Mouse (Mus musculus): ENCODE measurements around the gene Gpr156. TPM values are rescaled to one million over a fixed set of nuclear protein-coding genes. Genes with fewer than 3 reads are reported as not detected.
"Not testable (repeated sequence)": the region's sequence is repeated elsewhere in the genome, so short reads cannot be mapped to it uniquely, and the experiment has no call there.

Gpr156 gene
- polyA plus RNA-seq, 1 experiment, result not detected

- WGBS, result 70% methylated on average over 8 of the region's 8 CpGs
- TF ChIP-seq CTCF (IDR thresholded peaks at IDR 0.05; ENCODE audit: control insufficient read depth, insufficient read depth, low read length) (no peak), POLR2A (IDR thresholded peaks at IDR 0.05; ENCODE audit: borderline replicate concordance, control insufficient read depth, low read depth, low read length) (no peak)
- Histone ChIP-seq H3K4me1 (ENCODE audit: control insufficient read depth, insufficient read depth, low read length) (no peaks in the 10 kb centered on the region), H3K27ac (ENCODE audit: control insufficient read depth, insufficient read depth, low read depth, low read length, poor library complexity) (no peak overlapping the region), H3K4me3 (replicated peaks; ENCODE audit: control insufficient read depth, low read depth, low read length) (no peak overlapping the region)
Observed at GRCm38 (mm10) chr16:37972357-37972756, 56.1 kb downstream of the Gpr156 start.

DNA sequence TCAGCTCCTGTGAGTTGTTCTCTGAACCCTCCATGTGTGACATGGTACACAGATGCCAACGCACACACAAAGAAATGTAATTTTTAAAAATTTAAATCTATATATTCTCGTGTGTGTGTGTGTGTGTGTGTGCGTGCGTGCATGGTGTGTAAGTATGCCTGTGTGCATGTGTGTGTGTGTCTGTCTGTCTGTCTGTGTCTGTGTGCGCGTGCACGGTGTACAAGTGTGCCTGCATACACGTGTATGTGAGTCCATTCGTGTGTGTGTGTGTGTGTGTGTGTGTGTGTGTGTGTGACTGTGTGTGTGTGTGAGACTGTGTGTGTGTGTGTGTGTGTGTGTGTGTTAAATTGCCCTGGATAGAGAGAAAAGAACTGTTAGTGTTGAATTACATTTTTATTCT, 56.9 kb downstream of the Gpr156 start:
- not testable (repeated sequence) for H3K4me3 ChIP-seq (replicated peaks; ENCODE audit: control insufficient read depth, low read depth, low read length); H3K4me1 ChIP-seq (ENCODE audit: control insufficient read depth, insufficient read depth, low read length); H3K27ac ChIP-seq (ENCODE audit: control insufficient read depth, insufficient read depth, low read depth, low read length, poor library complexity)
- 85% methylated on average over 9 of the region's 9 CpGs for WGBS

- no peak for TF ChIP-seq POLR2A (IDR thresholded peaks at IDR 0.05; ENCODE audit: borderline replicate concordance, control insufficient read depth, low read depth, low read length)
- TF ChIP-seq CTCF (IDR thresholded peaks at IDR 0.05; ENCODE audit: control insufficient read depth, insufficient read depth, low read length), result no peak
- H3K27ac ChIP-seq (ENCODE audit: control insufficient read depth, insufficient read depth, low read depth, low read length, poor library complexity), result no peak overlapping the region
- 60% methylated on average over 11 of the region's 11 CpGs for WGBS
- no peak overlapping the region for H3K4me3 ChIP-seq (replicated peaks; ENCODE audit: control insufficient read depth, low read depth, low read length)
- no peaks in the 10 kb centered on the region for H3K4me1 ChIP-seq (ENCODE audit: control insufficient read depth, insufficient read depth, low read length)
Observed at GRCm38 (mm10) chr16:37973855-37974519, 57.7 kb downstream of the Gpr156 start.

DNA sequence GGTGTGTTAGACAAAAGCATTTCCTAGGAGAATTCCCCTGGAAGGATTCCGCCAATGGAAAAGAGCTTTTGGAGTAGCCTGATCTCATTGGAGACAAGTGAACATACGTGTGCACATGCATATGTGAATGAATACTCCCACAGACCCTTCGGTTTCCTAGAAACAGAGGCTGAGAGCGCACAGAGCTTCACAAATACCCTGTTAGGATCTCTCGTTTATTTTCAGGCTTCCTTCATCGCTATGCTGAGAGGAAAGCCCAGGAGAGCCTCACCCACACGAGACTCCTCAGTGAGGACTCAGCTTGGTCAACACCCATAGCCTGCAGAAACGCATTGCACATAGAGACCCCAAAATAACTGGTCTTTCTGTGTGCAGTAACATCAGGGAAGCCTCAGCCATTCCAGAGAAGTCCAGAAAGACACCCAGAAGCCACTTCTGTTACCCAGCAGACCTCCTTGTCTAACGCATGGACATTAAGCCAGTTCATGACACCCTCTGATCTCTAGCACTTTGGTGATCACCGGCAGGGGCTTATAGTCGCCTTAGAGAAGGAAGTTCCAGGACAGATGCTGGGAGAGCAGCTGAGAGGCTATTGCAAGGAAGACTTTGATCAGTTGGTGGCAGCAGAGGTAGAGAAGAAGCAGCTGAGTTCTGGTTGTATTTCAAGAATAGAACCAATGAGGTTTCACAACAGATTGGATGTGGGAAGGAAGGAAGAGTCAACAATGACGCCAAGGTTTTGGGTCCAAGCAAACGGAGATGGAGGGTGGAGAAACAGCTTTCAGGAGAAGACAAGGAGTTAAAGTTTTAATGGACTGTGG, 58.4 kb downstream of the Gpr156 start:
- WGBS, result 45% methylated on average over 13 of the region's 13 CpGs
- Histone ChIP-seq H3K27ac (ENCODE audit: control insufficient read depth, insufficient read depth, low read depth, low read length, poor library complexity) (no peak overlapping the region), H3K4me3 (replicated peaks; ENCODE audit: control insufficient read depth, low read depth, low read length) (no peak overlapping the region), H3K4me1 (ENCODE audit: control insufficient read depth, insufficient read depth, low read length) (no peaks in the 10 kb centered on the region)
- TF ChIP-seq CTCF (IDR thresholded peaks at IDR 0.05; ENCODE audit: control insufficient read depth, insufficient read depth, low read length) (no peak), POLR2A (IDR thresholded peaks at IDR 0.05; ENCODE audit: borderline replicate concordance, control insufficient read depth, low read depth, low read length) (no peak)

DNA sequence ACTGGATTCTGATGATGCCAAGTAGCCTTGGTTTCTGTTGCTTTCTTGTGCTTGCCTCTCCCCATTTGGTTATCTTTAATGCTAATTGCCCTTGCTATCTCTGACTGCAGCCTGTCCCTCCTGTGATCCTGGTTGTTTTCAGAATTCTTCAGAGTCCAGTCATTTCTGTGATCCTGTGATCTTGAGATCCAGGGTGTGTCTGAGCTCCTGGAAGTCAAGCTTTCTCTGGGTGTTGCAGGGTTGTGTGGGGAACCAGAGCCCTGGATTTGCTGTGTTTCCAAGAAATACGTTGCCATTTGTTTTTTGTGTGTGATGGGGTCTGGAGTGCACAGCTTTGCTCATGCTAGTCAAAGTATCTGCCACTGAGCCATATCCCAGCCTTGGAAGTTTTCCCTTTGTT, 65.6 kb downstream of the Gpr156 start:
- 76% methylated on average over 1 of the region's 1 CpGs for WGBS
- Histone ChIP-seq H3K4me1 (ENCODE audit: control insufficient read depth, insufficient read depth, low read length) (no peaks in the 10 kb centered on the region), H3K27ac (ENCODE audit: control insufficient read depth, insufficient read depth, low read depth, low read length, poor library complexity) (no peak overlapping the region), H3K4me3 (replicated peaks; ENCODE audit: control insufficient read depth, low read depth, low read length) (no peak overlapping the region)
- TF ChIP-seq POLR2A (IDR thresholded peaks at IDR 0.05; ENCODE audit: borderline replicate concordance, control insufficient read depth, low read depth, low read length), result no peak
- TF ChIP-seq CTCF (IDR thresholded peaks at IDR 0.05; ENCODE audit: control insufficient read depth, insufficient read depth, low read length), result no peak

DNA sequence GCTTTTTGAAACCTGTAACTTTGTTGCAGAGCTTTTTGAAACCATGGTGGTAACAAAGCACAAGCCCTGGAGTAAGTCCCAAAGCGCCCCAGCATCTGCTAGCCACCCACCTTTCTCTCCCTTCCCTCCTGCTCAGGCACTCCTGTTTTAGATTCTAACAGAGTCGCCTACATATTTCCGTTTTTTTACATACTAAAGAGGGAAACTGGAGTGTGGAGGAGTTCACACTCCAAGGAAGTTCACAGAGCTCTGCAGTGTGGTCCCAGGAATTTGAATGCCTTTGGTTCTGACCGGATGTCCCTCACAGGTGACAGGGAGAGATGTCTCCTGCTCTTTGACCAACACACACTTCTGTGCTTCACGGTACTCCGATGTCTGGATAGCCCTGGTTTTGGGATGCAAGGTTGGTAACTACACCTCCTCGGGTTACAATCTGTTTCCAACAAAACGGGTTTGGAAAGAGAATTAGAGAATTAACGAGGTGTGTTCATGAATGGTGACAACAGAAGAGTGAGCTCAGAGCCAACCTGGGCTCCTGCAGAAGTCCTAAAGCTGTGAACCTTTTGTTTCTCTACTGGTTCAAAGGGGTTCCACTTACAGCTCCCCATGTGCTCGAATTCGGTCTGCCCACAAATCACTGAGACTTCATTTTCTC, 72.0 kb downstream of the Gpr156 start:
- WGBS, result 63% methylated on average over 11 of the region's 11 CpGs

DNA sequence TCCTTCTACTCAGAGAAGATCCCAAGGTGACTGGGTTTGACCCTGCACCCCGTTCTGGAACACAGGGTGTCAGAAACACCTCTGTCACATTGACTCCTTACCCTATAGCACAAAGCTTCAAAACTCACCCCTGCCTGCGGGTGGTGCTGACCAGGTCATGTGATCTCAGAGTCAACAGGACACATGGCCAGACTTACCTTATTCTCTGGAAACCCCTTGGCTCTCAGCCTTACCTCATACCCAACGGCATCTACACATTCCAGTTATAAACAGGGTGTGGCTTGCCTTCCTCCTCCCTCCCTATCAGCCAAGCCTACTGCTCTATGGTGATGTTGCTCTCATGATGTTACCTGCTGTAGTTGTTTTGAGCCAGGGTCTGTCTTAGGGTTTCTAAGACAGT, 73.5 kb downstream of the Gpr156 start:
- H3K27ac ChIP-seq (ENCODE audit: control insufficient read depth, insufficient read depth, low read depth, low read length, poor library complexity), result no peak overlapping the region
- 63% methylated on average over 3 of the region's 3 CpGs for WGBS
- no peak overlapping the region for H3K4me3 ChIP-seq (replicated peaks; ENCODE audit: control insufficient read depth, low read depth, low read length)
- H3K4me1 ChIP-seq (ENCODE audit: control insufficient read depth, insufficient read depth, low read length), result no peaks in the 10 kb centered on the region
- TF ChIP-seq CTCF (IDR thresholded peaks at IDR 0.05; ENCODE audit: control insufficient read depth, insufficient read depth, low read length) (no peak), POLR2A (IDR thresholded peaks at IDR 0.05; ENCODE audit: borderline replicate concordance, control insufficient read depth, low read depth, low read length) (no peak)

More for the DNA sequence above, 72.0 kb downstream of the Gpr156 start:
- Histone ChIP-seq H3K4me3 (replicated peaks; ENCODE audit: control insufficient read depth, low read depth, low read length) (no peak overlapping the region), H3K4me1 (ENCODE audit: control insufficient read depth, insufficient read depth, low read length) (no peaks in the 10 kb centered on the region), H3K27ac (ENCODE audit: control insufficient read depth, insufficient read depth, low read depth, low read length, poor library complexity) (no peak overlapping the region)
- no peak for TF ChIP-seq CTCF (IDR thresholded peaks at IDR 0.05; ENCODE audit: control insufficient read depth, insufficient read depth, low read length)
- TF ChIP-seq POLR2A (IDR thresholded peaks at IDR 0.05; ENCODE audit: borderline replicate concordance, control insufficient read depth, low read depth, low read length), result no peak

DNA sequence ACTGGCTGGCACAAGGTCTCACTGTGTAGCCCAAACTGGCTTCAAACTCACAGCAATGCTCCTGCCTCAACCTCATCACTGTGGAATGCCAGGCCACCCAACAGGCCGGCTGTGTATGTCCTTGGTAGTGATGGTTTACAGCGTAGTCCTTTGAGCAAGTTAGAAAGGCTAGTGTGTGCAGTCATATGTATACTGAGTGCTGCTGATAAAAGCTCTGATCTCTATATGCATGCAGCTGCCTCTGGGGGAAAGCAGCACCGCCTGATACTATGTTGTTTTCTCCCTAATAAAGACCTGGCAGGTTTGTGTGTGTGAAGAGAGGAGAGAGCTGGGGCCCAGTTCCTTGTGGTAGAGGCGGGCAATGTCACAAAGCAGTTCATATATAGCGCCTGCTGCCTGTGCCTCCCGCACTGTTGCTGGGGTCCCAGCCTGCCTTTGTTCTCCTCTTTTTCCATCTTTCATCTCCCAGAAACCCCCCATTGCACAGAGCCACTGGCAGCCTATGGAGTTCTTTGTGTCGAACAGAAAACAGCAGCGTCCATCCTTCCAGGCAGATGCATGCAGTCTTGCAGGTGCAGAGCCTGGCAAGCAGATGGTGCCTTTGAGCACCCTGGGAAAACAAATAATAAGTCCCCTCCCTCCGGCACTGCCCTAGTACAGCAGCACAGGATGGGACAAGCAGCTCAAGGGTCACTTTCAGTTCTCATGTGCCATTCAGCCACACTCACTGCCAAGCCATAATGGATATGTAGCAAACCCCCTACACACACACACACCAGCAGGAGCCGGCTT, 74.5 kb downstream of the Gpr156 start:
- no peak overlapping the region for H3K27ac ChIP-seq (ENCODE audit: control insufficient read depth, insufficient read depth, low read depth, low read length, poor library complexity)
- TF ChIP-seq CTCF (IDR thresholded peaks at IDR 0.05; ENCODE audit: control insufficient read depth, insufficient read depth, low read length), result no peak
- TF ChIP-seq POLR2A (IDR thresholded peaks at IDR 0.05; ENCODE audit: borderline replicate concordance, control insufficient read depth, low read depth, low read length), result no peak
- 81% methylated on average over 10 of the region's 10 CpGs for WGBS
- H3K4me3 ChIP-seq (replicated peaks; ENCODE audit: control insufficient read depth, low read depth, low read length), result no peak overlapping the region
- H3K4me1 ChIP-seq (ENCODE audit: control insufficient read depth, insufficient read depth, low read length), result no peaks in the 10 kb centered on the region

Data from bone marrow, adult 2 months (tissue).